Mouse (Mus musculus) intestine, embryonic 14.5 days (tissue): Measurements from ENCODE around the gene Ddx19b. TPM values are rescaled to one million over a fixed set of nuclear protein-coding genes. Genes with fewer than 3 reads are reported as not detected.
"Not testable (repeated sequence)": the region's sequence is repeated elsewhere in the genome, so short reads cannot be mapped to it uniquely, and the experiment has no call there.

Experiments used
- ATAC-seq: fragments of 200-750 bp; cut with Nextera tagmentation; replicated peaks from 2 replicates; pipeline ENCODE4 v1.8.0; 2017; ENCODE audit warnings: low read depth, moderate number of reproducible peaks, moderate TSS enrichment, moderate library complexity; ENCODE audit not compliant: low FRiP score, low TSS enrichment
- DNase-seq: peaks from one replicate; pipeline ENCODE4 v3.0.0-alpha.2; 2018; ENCODE audit warnings: low spot score
- H3K27ac ChIP-seq: fragments of 300-500 bp; sonication (generic); 2 replicates; pipeline ENCODE4 v1.5.1; 2014; ENCODE audit warnings: low read depth, mild to moderate bottlenecking, control low read depth
- H3K27me3 ChIP-seq: fragments of 300-500 bp; sonication (generic); replicated peaks from 2 replicates; pipeline ENCODE4 v1.6.1; 2014; ENCODE audit warnings: low read length, control low read depth; ENCODE audit not compliant: control insufficient read depth, insufficient read depth
- H3K36me3 ChIP-seq: fragments of 300-500 bp; sonication (generic); 2 replicates; pipeline ENCODE4 v1.6.1; 2014; ENCODE audit warnings: low read length, control low read depth; ENCODE audit not compliant: control insufficient read depth, insufficient read depth
- H3K4me1 ChIP-seq: fragments of 300-500 bp; sonication (generic); replicated peaks from 2 replicates; pipeline ENCODE4 v1.6.1; 2014; ENCODE audit warnings: low read length, control low read depth, mixed read lengths; ENCODE audit not compliant: control insufficient read depth, insufficient read depth
- H3K4me2 ChIP-seq: fragments of 300-500 bp; sonication (generic); 2 replicates; pipeline ENCODE4 v1.6.1; 2014; ENCODE audit warnings: low read length
- H3K4me3 ChIP-seq: fragments of 300-500 bp; sonication (generic); 2 replicates; pipeline ENCODE4 v1.5.1; 2014; ENCODE audit warnings: low read depth, low read length, control low read depth, mixed read lengths
- H3K9ac ChIP-seq: fragments of 300-500 bp; sonication (generic); 2 replicates; pipeline ENCODE4 v1.6.1; 2014; ENCODE audit warnings: mild to moderate bottlenecking, low read length
- H3K9me3 ChIP-seq: fragments of 300-500 bp; sonication (generic); 2 replicates; pipeline ENCODE4 v1.6.1; 2016; ENCODE audit warnings: low read length, control low read depth; ENCODE audit not compliant: control insufficient read depth
- WGBS: fragments of 180-500 bp; shearing (Covaris S2); extraction: QIAGEN DNeasy Blood & Tissue Kit; methylation state at CpG from one replicate; pipeline ENCODE4 v1.1.7; 2014; 5-methylcytosine and 5-hydroxymethylcytosine counted together
- polyA plus RNA-seq: library from polyadenylated mRNA; unstranded; fragments of >200 nt; fragmentation: Nextera tagmentation; extraction: Ambion mirVana; gene quantifications from 2 replicates; pipeline ENCODE4 v1.2.1, GENCODE M21; 2014

Ddx19b gene
- polyA plus RNA-seq: 7.0 and 7.3 TPM in 2 replicates

DNA sequence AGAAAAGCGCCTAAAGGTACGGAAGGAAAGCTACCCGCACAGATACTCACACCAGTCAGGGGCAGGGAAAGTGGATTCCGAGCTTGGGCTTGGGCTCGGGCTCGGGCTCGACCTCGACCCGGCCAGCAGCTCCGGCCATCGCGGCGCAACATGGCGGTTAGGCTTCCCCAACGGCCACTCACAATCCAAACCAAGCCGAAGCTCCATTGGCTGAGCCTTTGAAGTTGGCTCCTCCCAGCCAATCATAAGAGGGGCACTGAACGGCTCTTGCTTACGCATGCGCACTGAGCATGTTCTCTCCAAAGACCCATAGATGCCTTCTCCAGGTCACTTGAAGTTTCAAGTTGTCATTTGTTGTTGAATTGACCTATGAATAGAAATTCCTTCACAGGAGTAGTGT, at the start of gene Ddx19b:
TSS of gene Ddx19b (minus strand) at position 180 of the 400 bp plus-strand sequence.
- peaks cover 19% of the 10 kb centered on the region for H3K4me1 ChIP-seq
- ATAC-seq: no peak

DNA sequence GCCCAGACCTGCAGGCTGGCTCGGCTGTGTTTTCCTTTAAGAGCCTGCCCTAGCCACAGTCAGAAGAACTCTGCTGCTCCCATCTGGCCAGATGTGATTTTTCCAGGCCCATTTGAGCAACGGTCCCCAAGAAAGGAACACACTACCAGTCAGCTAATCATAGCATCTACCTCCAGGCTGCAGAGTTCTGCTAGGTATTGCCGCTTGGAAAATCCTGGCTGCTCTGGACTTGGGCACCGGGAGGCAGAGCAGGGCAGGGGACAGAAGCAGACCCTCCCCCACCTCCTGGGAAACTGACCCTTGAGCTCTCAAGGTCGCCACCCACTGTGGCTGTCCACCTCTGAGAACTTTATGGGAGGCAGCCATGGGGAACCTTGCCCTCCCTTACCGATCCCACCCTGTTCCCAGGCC, 48.3 kb upstream of the Ddx19b start:
- DNase-seq: no peak
- H3K27ac ChIP-seq: no peak overlapping the region
- H3K9me3 ChIP-seq: no peaks in the 10 kb centered on the region
- no peaks in the 10 kb centered on the region for H3K27me3 ChIP-seq
- no peaks in the 10 kb centered on the region for H3K36me3 ChIP-seq
- no peak overlapping the region for H3K4me2 ChIP-seq
- no peak for ATAC-seq
- 32% methylated on average over 6 of the region's 6 CpGs for WGBS
- H3K9ac ChIP-seq: no peak overlapping the region
- no peak overlapping the region for H3K4me3 ChIP-seq
- no peaks in the 10 kb centered on the region for H3K4me1 ChIP-seq

More for the DNA sequence above, at the start of gene Ddx19b:
- no peak within 1 kb of the TSS for H3K4me3 ChIP-seq
- no peaks in the 10 kb centered on the region for H3K27me3 ChIP-seq
- no peaks in the 10 kb centered on the region for H3K9me3 ChIP-seq
- H3K4me2 ChIP-seq: no peak within 1 kb of the TSS
- H3K27ac ChIP-seq: no peak within 1 kb of the TSS
- WGBS: 95% methylated on average over 19 of the region's 19 CpGs
- no peak within 1 kb of the TSS for H3K9ac ChIP-seq
- DNase-seq: no peak
- H3K36me3 ChIP-seq: peaks cover 1% of the 10 kb centered on the region

DNA sequence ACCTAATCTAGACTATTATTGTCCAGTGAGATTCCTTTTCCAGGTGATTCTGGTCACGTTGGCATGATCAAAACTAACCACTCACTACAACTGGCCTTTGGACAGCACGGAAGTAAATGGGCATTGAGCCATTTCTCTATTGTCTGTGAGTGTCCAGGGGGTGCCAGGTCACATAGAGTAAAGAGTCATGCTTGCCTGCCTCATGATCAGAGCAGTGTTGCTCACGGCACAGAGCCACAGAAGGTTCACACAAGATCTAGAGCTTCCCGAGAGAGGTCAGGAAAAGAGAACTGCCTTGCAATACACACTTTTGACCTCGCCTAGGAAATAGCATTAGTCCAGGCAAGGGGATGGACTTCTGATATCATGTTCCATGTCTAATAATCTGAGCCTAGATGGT, 47.9 kb upstream of the Ddx19b start:
- Histone ChIP-seq H3K4me2 (no peak overlapping the region), H3K27me3 (no peaks in the 10 kb centered on the region), H3K4me3 (no peak overlapping the region), H3K4me1 (no peaks in the 10 kb centered on the region), H3K27ac (no peak overlapping the region), H3K36me3 (no peaks in the 10 kb centered on the region), H3K9me3 (no peaks in the 10 kb centered on the region), H3K9ac (no peak overlapping the region)
- 63% methylated on average over 5 of the region's 5 CpGs for WGBS
- no peak for ATAC-seq
- no peak for DNase-seq

DNA sequence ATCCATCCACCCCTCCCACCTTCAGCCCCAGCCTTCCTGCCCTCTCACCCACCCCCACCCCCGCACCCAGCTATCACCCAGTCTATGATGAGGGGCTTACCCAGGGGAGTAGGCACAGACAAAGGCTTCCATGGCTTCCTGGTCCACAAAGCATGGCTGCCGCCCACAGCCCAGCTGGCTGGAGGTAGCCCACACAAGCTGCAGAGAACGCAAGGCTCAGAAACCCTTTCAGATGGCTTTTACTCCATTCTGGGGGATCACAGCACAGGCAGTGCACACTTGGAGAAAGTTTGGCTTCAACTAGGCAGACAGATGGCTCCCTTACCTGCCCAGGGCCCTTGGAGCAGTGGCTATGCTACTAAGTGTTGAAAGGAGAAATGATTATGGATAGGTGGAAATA, 44.4 kb upstream of the Ddx19b start:
- Histone ChIP-seq H3K4me3 (no peak overlapping the region), H3K9me3 (no peaks in the 10 kb centered on the region), H3K27me3 (no peaks in the 10 kb centered on the region), H3K36me3 (no peaks in the 10 kb centered on the region), H3K4me2 (no peak overlapping the region), H3K4me1 (no peaks in the 10 kb centered on the region), H3K9ac (no peak overlapping the region), H3K27ac (no peak overlapping the region)
- WGBS: 75% methylated on average over 3 of the region's 3 CpGs
- no peak for DNase-seq
- ATAC-seq: no peak

DNA sequence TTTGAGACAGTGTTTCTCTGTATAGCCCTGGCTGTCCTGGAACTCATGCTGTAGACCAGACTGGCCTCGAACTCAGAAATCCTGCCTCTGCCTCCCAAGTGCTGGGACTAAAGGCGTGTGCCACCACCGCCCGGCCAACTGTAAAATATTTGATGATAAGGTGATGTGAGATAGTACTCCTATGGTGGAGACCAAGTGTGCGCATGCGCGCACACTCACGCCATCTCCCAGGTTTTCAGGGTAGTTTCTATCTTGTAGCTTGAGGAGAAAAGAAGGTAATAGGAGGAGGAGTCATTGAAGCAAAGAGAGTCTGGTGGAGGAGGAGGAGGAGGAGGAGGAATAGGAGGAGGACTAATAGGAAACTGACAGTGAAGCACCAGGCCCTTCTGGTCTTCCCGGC, 37.1 kb upstream of the Ddx19b start:
- H3K27me3 ChIP-seq, H3K4me3 ChIP-seq: not testable (repeated sequence)

DNA sequence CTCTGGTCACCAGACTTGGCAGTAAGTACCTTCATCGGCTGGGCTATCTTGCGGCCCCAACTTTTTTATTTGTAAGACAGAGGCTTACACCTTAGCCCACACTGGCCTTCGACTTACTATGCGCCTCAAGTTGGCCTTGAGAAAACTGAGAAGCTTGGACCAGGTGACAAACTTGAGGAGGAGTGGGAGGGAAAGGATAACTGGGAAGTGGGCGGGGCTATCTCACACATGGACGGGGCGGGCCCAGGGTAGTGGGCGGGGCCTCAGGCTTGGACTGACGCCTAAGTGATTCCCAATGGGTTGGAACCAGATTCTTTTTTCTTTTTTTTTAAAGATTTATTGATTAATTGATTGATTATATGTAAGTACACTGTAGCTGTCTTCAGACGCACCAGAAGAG, 35.9 kb upstream of the Ddx19b start:
- ATAC-seq (no peak), DNase-seq (no peak)
- Histone ChIP-seq H3K36me3 (no peaks in the 10 kb centered on the region), H3K4me3 (no peak overlapping the region), H3K9ac (no peak overlapping the region), H3K27me3 (0 out of 2 replicates have a peak, but pooled peaks cover 3% of the 10 kb centered on the region), H3K4me2 (no peak overlapping the region), H3K4me1 (peaks cover 2% of the 10 kb centered on the region; the same call in 1 of the 2 replicates), H3K27ac (no peak overlapping the region), H3K9me3 (no peaks in the 10 kb centered on the region)
- 29% methylated on average over 10 of the region's 10 CpGs for WGBS

More for the DNA sequence above, 37.1 kb upstream of the Ddx19b start:
- H3K9ac ChIP-seq, H3K27ac ChIP-seq, H3K9me3 ChIP-seq, ATAC-seq, DNase-seq, H3K36me3 ChIP-seq, H3K4me2 ChIP-seq, H3K4me1 ChIP-seq: not testable (repeated sequence)
- WGBS: 90% methylated on average over 9 of the region's 9 CpGs

DNA sequence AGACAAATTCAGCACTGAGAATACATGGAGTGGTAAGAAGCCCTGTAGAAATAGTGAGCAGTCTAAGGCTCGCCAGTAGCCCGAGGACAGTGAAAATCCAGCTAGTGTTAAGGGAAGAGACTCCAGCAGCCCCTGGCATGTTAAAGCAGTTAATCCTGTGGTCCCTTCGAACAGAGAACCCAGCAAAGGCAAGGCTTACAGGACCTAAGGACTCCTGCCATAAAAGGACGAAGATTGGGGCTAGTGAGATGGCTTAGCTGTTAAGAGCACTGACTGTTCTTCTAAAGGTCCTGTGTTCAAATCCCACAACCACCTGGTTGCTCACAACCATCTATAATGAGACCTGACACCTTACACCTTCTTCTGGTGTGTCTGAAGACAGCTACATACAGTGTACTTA, 34.8 kb upstream of the Ddx19b start:
- Histone ChIP-seq H3K27me3 (0 out of 2 replicates have a peak, but pooled peaks cover 3% of the 10 kb centered on the region), H3K9me3 (no peaks in the 10 kb centered on the region), H3K4me3 (no peak overlapping the region), H3K4me2 (no peak overlapping the region), H3K36me3 (no peaks in the 10 kb centered on the region), H3K9ac (no peak overlapping the region), H3K4me1 (peaks cover 4% of the 10 kb centered on the region), H3K27ac (no peak overlapping the region)
- DNase-seq (no peak), ATAC-seq (no peak)
- WGBS: 74% methylated on average over 4 of the region's 4 CpGs

DNA sequence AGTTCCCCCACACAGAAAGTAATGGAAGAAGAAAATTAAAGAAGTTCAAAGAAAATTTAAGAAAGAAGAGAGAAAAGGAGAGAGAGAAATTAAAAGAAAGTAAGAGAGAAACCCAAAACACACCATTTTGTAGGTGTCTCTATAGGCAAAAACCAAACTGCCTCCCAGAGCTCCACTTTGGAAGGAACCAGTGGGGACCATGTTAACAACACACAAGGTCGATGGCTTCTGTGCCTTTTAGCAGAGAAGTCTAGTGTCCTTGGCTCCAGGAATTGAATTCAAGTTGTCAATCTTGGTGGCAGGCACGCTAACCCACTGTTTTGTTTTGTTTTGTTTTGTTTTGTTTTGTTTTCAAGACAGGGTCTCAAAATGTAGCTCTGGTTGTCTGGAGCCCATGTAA, 31.3 kb upstream of the Ddx19b start:
- no peaks in the 10 kb centered on the region for H3K9me3 ChIP-seq
- H3K4me1 ChIP-seq: peaks cover 11% of the 10 kb centered on the region
- whole genome bisulfite sequencing: 55% methylated on average over 2 of the region's 2 CpGs
- peak overlapping the region; percentile 72 for H3K4me3 ChIP-seq
- 0 out of 2 replicates have a peak, but pooled peaks cover 3% of the 10 kb centered on the region for H3K27me3 ChIP-seq
- DNase-seq (peak; percentile 58), ATAC-seq (no peak)
- H3K36me3 ChIP-seq: peaks cover 6% of the 10 kb centered on the region; the same call in 1 of the 2 replicates
- peak overlapping the region; percentile 70 for H3K4me2 ChIP-seq
- H3K27ac ChIP-seq: no peak overlapping the region
- H3K9ac ChIP-seq: no peak overlapping the region

DNA sequence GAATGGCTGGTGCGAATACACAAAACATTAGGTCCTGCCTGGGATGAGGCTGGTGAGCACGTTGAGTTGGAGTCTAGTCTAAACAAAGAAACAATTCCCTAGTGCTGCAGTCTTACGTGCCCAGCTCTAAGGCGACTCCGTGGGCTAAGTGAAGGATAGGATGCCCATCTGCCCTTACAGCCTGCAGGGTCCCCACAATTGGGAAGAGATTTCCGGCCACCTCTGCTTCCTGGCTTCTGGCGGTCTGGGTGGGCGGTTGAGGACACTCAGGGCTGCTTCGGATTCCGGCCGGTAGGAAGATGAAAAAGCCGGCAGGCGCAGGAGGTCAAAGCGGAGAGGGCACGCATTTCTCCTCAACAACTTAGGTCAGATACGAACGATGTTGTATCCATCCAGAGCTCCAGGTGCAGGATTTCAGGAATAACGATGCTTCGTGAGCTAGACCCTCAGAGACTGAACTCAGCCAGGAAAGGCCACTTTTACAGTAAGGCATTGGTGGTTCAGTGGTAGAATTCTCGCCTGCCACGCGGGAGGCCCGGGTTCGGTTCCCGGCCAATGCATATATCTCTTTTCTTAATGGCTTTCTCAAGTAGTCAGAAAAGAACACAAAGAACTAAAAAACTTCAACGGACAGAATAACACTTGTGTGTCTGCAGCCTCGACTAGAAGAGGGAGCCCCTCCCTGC, 30.7 kb upstream of the Ddx19b start:
- peak; percentile 91 for ATAC-seq
- Histone ChIP-seq H3K36me3 (peaks cover 7% of the 10 kb centered on the region; the same call in 1 of the 2 replicates), H3K9me3 (no peaks in the 10 kb centered on the region), H3K27me3 (0 out of 2 replicates have a peak, but pooled peaks cover 3% of the 10 kb centered on the region), H3K4me1 (peaks cover 18% of the 10 kb centered on the region), H3K9ac (peak overlapping the region; percentile 55), H3K4me2 (peak overlapping the region; percentile 70), H3K4me3 (peak overlapping the region; percentile 72), H3K27ac (peak overlapping the region; percentile 47; the same call in 1 of the 2 replicates)
- peak; percentile 100 for DNase-seq
- WGBS: 0% methylated on average over 27 of the region's 27 CpGs
